Mouse (Mus musculus) hindbrain, embryonic 13.5 days (tissue): ENCODE results near the gene Dync1i2. TPM values are rescaled to one million over a fixed set of nuclear protein-coding genes. Genes with fewer than 3 reads are reported as not detected.

Source experiments
- ATAC-seq: fragments of 200-750 bp; cut with Nextera tagmentation; 2 replicates; pipeline ENCODE4 v1.8.0; 2017; ENCODE audit warnings: moderate TSS enrichment; ENCODE audit not compliant: low FRiP score
- H3K27ac ChIP-seq: fragments of 300-500 bp; sonication (generic); 2 replicates; pipeline ENCODE4 v1.5.1; 2015; ENCODE audit warnings: inconsistent platforms, mild to moderate bottlenecking, moderate library complexity
- H3K27me3 ChIP-seq: fragments of 300-500 bp; sonication (generic); 2 replicates; pipeline ENCODE4 v1.6.1; 2015; ENCODE audit warnings: mild to moderate bottlenecking, inconsistent platforms
- H3K36me3 ChIP-seq: fragments of 300-500 bp; sonication (generic); 2 replicates; pipeline ENCODE4 v1.6.1; 2015; ENCODE audit warnings: mild to moderate bottlenecking, inconsistent platforms
- H3K4me1 ChIP-seq: fragments of 300-500 bp; sonication (generic); replicated peaks from 2 replicates; pipeline ENCODE4 v1.6.1; 2015; ENCODE audit warnings: inconsistent platforms
- H3K4me2 ChIP-seq: fragments of 300-500 bp; sonication (generic); 2 replicates; pipeline ENCODE4 v1.6.1; 2015; ENCODE audit warnings: inconsistent platforms, mild to moderate bottlenecking, moderate library complexity
- H3K4me3 ChIP-seq: fragments of 300-500 bp; sonication (generic); 2 replicates; pipeline ENCODE4 v1.5.1; 2015; ENCODE audit warnings: mild to moderate bottlenecking, inconsistent platforms
- H3K9ac ChIP-seq: fragments of 300-500 bp; sonication (generic); 2 replicates; pipeline ENCODE4 v1.6.1; 2015; ENCODE audit warnings: mild to moderate bottlenecking, inconsistent platforms
- H3K9me3 ChIP-seq: fragments of 300-500 bp; sonication (generic); 2 replicates; pipeline ENCODE4 v1.6.1; 2016; ENCODE audit warnings: inconsistent platforms
- WGBS: fragments of 180-500 bp; shearing (Covaris S2); methylation state at CpG from one replicate; pipeline ENCODE4 v1.1.7; 2015; 5-methylcytosine and 5-hydroxymethylcytosine counted together
- polyA plus RNA-seq: library from polyadenylated mRNA; unstranded; fragments of >200 nt; fragmentation: Nextera tagmentation; extraction: Ambion mirVana; gene quantifications from 2 replicates; pipeline ENCODE4 v1.2.1, GENCODE M21; 2015

Dync1i2 gene
- polyA plus RNA-seq, 1 experiment from 2014 or later = 211 TPM

DNA sequence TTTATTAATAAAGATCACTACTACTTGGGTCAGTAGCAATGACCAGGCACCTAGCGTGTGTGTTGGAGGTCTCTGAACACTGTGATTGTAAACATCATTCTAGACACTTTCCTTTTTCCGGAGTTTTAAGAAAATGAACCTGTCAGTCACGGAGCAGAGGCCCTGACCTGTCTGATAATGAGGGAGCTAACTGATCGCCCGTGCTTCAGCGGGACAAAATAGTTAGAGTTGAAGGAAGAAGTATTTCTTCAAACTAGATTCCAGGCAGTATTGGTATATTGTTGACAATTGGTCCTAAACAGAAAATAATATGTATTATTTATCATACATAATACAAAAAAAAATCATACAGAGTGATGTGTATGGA lies 837 bp downstream of the Dync1i2 start:
- Histone ChIP-seq H3K27ac (peak overlapping the region; percentile 92), H3K9me3 (no peaks in the 10 kb centered on the region), H3K4me2 (peak overlapping the region; percentile 68), H3K27me3 (peaks cover 4% of the 10 kb centered on the region; the same call in 1 of the 2 replicates), H3K9ac (peak overlapping the region; percentile 97), H3K4me3 (peak overlapping the region; percentile 86), H3K4me1 (peaks cover 22% of the 10 kb centered on the region), H3K36me3 (peaks cover 21% of the 10 kb centered on the region)
- 2% methylated on average over 6 of the region's 6 CpGs for WGBS
- ATAC-seq = peak; percentile 21; the same call in 1 of the 2 replicates

GRCm38 (mm10) chr2:71221020-71221419 lies 9.5 kb downstream of the Dync1i2 start:
- Histone ChIP-seq H3K4me1 (peaks cover 8% of the 10 kb centered on the region), H3K4me3 (no peak overlapping the region), H3K4me2 (no peak overlapping the region), H3K9me3 (no peaks in the 10 kb centered on the region), H3K36me3 (peaks cover 75% of the 10 kb centered on the region), H3K9ac (no peak overlapping the region), H3K27me3 (no peaks in the 10 kb centered on the region), H3K27ac (no peak overlapping the region)
- WGBS = 45% methylated on average over 1 of the region's 1 CpGs
- ATAC-seq = no peak

DNA sequence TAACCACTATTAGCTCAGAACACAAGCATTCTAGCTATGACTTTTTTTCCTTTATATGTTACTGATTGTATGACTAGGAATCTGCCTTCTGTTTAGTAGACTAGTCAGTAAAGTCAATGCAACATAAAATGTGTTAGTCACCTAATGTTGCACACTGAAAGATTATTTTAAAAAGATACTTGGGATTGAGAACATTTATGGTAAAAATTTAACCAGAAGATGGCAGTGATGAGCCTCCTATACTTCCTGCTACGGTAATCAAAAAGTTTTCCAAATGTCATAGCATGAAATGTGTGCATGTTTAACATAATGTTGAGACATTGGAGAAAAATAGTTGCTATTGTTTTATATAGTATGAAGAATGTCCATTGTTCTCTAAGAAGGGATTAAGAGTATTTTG lies 15.9 kb downstream of the Dync1i2 start:
- H3K27me3 ChIP-seq = no peaks in the 10 kb centered on the region
- H3K9me3 ChIP-seq = no peaks in the 10 kb centered on the region
- no peak for ATAC-seq
- H3K4me1 ChIP-seq = peaks cover 3% of the 10 kb centered on the region
- H3K9ac ChIP-seq = no peak overlapping the region
- no peak overlapping the region for H3K4me2 ChIP-seq
- no peak overlapping the region for H3K4me3 ChIP-seq
- WGBS = 30% methylated on average over 1 of the region's 1 CpGs
- H3K27ac ChIP-seq = no peak overlapping the region
- peaks cover 34% of the 10 kb centered on the region for H3K36me3 ChIP-seq

- H3K4me2 ChIP-seq = no peak overlapping the region
- peaks cover 18% of the 10 kb centered on the region for H3K36me3 ChIP-seq
- H3K9me3 ChIP-seq = no peaks in the 10 kb centered on the region
- no peak overlapping the region for H3K27ac ChIP-seq
- H3K4me1 ChIP-seq = peaks cover 3% of the 10 kb centered on the region
- WGBS = 92% methylated on average over 1 of the region's 1 CpGs
- H3K9ac ChIP-seq = no peak overlapping the region
- H3K4me3 ChIP-seq = no peak overlapping the region
- no peaks in the 10 kb centered on the region for H3K27me3 ChIP-seq
- no peak for ATAC-seq
Measured at GRCm38 (mm10) chr2:71229603-71230002, 18.1 kb downstream of the Dync1i2 start.

GRCm38 (mm10) chr2:71231951-71232350 lies 20.4 kb downstream of the Dync1i2 start:
- no peak overlapping the region for H3K27ac ChIP-seq
- no peak overlapping the region for H3K9ac ChIP-seq
- no peak for ATAC-seq
- no peaks in the 10 kb centered on the region for H3K9me3 ChIP-seq
- 88% methylated on average over 5 of the region's 5 CpGs for WGBS
- H3K36me3 ChIP-seq = peaks cover 25% of the 10 kb centered on the region
- no peak overlapping the region for H3K4me2 ChIP-seq
- H3K4me1 ChIP-seq = no peaks in the 10 kb centered on the region
- H3K27me3 ChIP-seq = no peaks in the 10 kb centered on the region
- H3K4me3 ChIP-seq = no peak overlapping the region

DNA sequence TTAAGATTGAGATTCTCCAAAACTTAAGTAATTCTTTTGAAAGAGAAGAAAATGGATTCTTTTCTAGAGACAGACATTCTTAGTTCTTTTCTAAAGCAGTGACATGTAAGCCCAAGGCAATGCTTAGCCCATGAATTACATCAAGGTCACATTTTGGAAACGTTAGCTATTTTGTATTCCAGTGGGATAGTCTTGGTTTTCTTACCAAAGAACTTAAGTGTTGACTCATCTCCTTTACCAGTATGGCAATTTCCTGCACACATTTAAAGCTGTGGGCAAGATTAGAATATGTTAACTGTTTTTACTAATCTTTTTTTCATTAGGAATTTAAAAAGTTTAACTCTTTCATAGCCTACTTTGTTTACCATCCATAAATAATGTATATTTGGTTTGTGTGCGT lies 21.5 kb downstream of the Dync1i2 start:
- H3K4me2 ChIP-seq = no peak overlapping the region
- no peak overlapping the region for H3K27ac ChIP-seq
- H3K9ac ChIP-seq = no peak overlapping the region
- ATAC-seq = no peak
- H3K9me3 ChIP-seq = no peaks in the 10 kb centered on the region
- 86% methylated on average over 2 of the region's 2 CpGs for WGBS
- no peaks in the 10 kb centered on the region for H3K27me3 ChIP-seq
- no peak overlapping the region for H3K4me3 ChIP-seq
- H3K4me1 ChIP-seq = no peaks in the 10 kb centered on the region
- peaks cover 31% of the 10 kb centered on the region for H3K36me3 ChIP-seq

- Histone ChIP-seq H3K36me3 (peaks cover 41% of the 10 kb centered on the region), H3K27me3 (no peaks in the 10 kb centered on the region), H3K4me3 (no peak overlapping the region), H3K4me1 (no peaks in the 10 kb centered on the region), H3K9ac (no peak overlapping the region), H3K27ac (no peak overlapping the region), H3K4me2 (no peak overlapping the region), H3K9me3 (no peaks in the 10 kb centered on the region)
- no peak for ATAC-seq
- 90% methylated on average over 4 of the region's 4 CpGs for WGBS
Measured at GRCm38 (mm10) chr2:71235420-71235819, 23.9 kb downstream of the Dync1i2 start.

GRCm38 (mm10) chr2:71236009-71236408 lies 24.5 kb downstream of the Dync1i2 start:
- Histone ChIP-seq H3K4me3 (no peak overlapping the region), H3K27ac (no peak overlapping the region), H3K4me2 (no peak overlapping the region), H3K9me3 (no peaks in the 10 kb centered on the region), H3K36me3 (peaks cover 42% of the 10 kb centered on the region), H3K9ac (no peak overlapping the region), H3K4me1 (no peaks in the 10 kb centered on the region), H3K27me3 (no peaks in the 10 kb centered on the region)
- WGBS = 94% methylated on average over 6 of the region's 6 CpGs
- no peak for ATAC-seq

DNA sequence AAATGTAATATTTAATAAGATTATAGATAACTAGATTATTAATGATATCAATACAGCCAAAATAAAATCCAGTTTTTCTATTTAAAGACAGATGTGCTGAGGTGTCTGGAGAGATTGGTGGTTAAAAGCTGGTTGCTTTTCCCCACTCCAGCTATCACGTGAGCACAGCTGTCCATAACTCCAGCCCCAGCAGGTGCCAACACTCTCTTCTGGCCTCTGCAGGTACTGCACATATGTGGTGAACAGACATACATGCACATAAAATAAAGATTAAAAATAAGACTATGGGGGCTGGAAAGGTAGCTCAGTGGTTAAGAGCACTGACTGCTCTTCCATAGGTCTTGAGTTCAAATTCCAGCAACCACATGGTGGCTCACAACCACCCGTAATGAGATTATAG lies 30.0 kb downstream of the Dync1i2 start:
- Histone ChIP-seq H3K36me3 (peaks cover 35% of the 10 kb centered on the region), H3K4me2 (no peak overlapping the region), H3K9me3 (no peaks in the 10 kb centered on the region), H3K27ac (no peak overlapping the region), H3K9ac (no peak overlapping the region), H3K27me3 (no peaks in the 10 kb centered on the region), H3K4me1 (peaks cover 22% of the 10 kb centered on the region), H3K4me3 (no peak overlapping the region)
- 92% methylated on average over 2 of the region's 2 CpGs for WGBS
- no peak for ATAC-seq

- Histone ChIP-seq H3K36me3 (peaks cover 34% of the 10 kb centered on the region), H3K9ac (no peak overlapping the region), H3K27me3 (no peaks in the 10 kb centered on the region), H3K4me3 (no peak overlapping the region), H3K9me3 (no peaks in the 10 kb centered on the region), H3K4me1 (peaks cover 23% of the 10 kb centered on the region), H3K4me2 (no peak overlapping the region), H3K27ac (no peak overlapping the region)
- 88% methylated on average over 3 of the region's 3 CpGs for WGBS
- no peak for ATAC-seq
Measured at GRCm38 (mm10) chr2:71242180-71242579, 30.7 kb downstream of the Dync1i2 start.

- Histone ChIP-seq H3K4me1 (peaks cover 23% of the 10 kb centered on the region), H3K36me3 (peaks cover 35% of the 10 kb centered on the region), H3K27ac (no peak overlapping the region), H3K4me2 (no peak overlapping the region), H3K9ac (no peak overlapping the region), H3K27me3 (no peaks in the 10 kb centered on the region), H3K9me3 (no peaks in the 10 kb centered on the region), H3K4me3 (no peak overlapping the region)
- 59% methylated on average over 9 of the region's 9 CpGs for WGBS
- ATAC-seq = no peak
Measured at GRCm38 (mm10) chr2:71243058-71243672, 31.7 kb downstream of the Dync1i2 start.

- Histone ChIP-seq H3K27ac (peak overlapping the region; percentile 84), H3K4me2 (no peak overlapping the region), H3K36me3 (peaks cover 35% of the 10 kb centered on the region), H3K4me1 (peaks cover 23% of the 10 kb centered on the region), H3K27me3 (no peaks in the 10 kb centered on the region), H3K9ac (no peak overlapping the region), H3K4me3 (no peak overlapping the region), H3K9me3 (no peaks in the 10 kb centered on the region)
- ATAC-seq = no peak
- WGBS = 48% methylated on average over 7 of the region's 7 CpGs
Measured at GRCm38 (mm10) chr2:71244807-71245206, 33.3 kb downstream of the Dync1i2 start.

- Histone ChIP-seq H3K36me3 (peaks cover 34% of the 10 kb centered on the region), H3K9me3 (no peaks in the 10 kb centered on the region), H3K4me1 (peaks cover 23% of the 10 kb centered on the region), H3K9ac (0 out of 2 replicates have a peak overlapping the region, but pooled peaks have one; percentile 0), H3K4me3 (no peak overlapping the region), H3K4me2 (no peak overlapping the region), H3K27me3 (no peaks in the 10 kb centered on the region), H3K27ac (peak overlapping the region; percentile 84)
- ATAC-seq = peak; percentile 92
- 43% methylated on average over 3 of the region's 3 CpGs for whole genome bisulfite sequencing
Measured at GRCm38 (mm10) chr2:71245416-71245815, 33.9 kb downstream of the Dync1i2 start.
